Mouse (Mus musculus) thymus, adult 2 months (tissue): ENCODE data around the gene Sept7. TPM values are rescaled to one million over a fixed set of nuclear protein-coding genes. Genes with fewer than 3 reads are reported as not detected.

Experiments used
- DNase-seq: peaks from one replicate; pipeline ENCODE4 v3.0.0; 2021
- H3K27ac ChIP-seq: fragments of 200-500 bp; 2 replicates; pipeline ENCODE4 v1.5.1; 2012; ENCODE audit warnings: low read length, control low read depth; ENCODE audit not compliant: control insufficient read depth, insufficient read depth
- H3K27me3 ChIP-seq: fragments of 200-500 bp; 2 replicates; pipeline ENCODE4 v1.6.1; 2012; ENCODE audit warnings: mild to moderate bottlenecking, low read length, moderate library complexity, mixed read lengths; ENCODE audit not compliant: control insufficient read depth, insufficient read depth
- H3K36me3 ChIP-seq: fragments of 200-500 bp; 2 replicates; pipeline ENCODE4 v1.6.1; 2012; ENCODE audit warnings: mild to moderate bottlenecking, low read length, moderate library complexity; ENCODE audit not compliant: control insufficient read depth, insufficient read depth
- H3K4me1 ChIP-seq: fragments of 200-500 bp; replicated peaks from 2 replicates; pipeline ENCODE4 v1.6.1; 2012; ENCODE audit warnings: low read length; ENCODE audit not compliant: control insufficient read depth, insufficient read depth
- H3K4me3 ChIP-seq: fragments of 200-500 bp; 2 replicates; pipeline ENCODE4 v1.5.1; 2012; ENCODE audit warnings: mild to moderate bottlenecking, low read length, control low read depth, moderate library complexity; ENCODE audit not compliant: control insufficient read depth, insufficient read depth
- CTCF ChIP-seq: fragments of 200-500 bp; IDR thresholded peaks from 2 replicates; pipeline ENCODE4 v1.5.1; 2012; ENCODE audit warnings: mild to moderate bottlenecking, control low read depth, low read length, moderate library complexity, borderline replicate concordance; ENCODE audit not compliant: control insufficient read depth, poor library complexity, insufficient read depth; ENCODE audit errors: extremely low read depth
- POLR2A ChIP-seq: fragments of 200-500 bp; IDR thresholded peaks from 2 replicates; pipeline ENCODE4 v1.6.1; 2012; ENCODE audit warnings: mild to moderate bottlenecking, low read length, control low read depth, moderate library complexity; ENCODE audit not compliant: control insufficient read depth, poor library complexity, insufficient read depth; ENCODE audit errors: extremely low read depth
- WGBS: fragments of 180-500 bp; shearing (Covaris S2); methylation state at CpG from one replicate; pipeline ENCODE4 v1.1.7; 2018; 5-methylcytosine and 5-hydroxymethylcytosine counted together
- polyA plus RNA-seq: library from polyadenylated mRNA; depleted of rRNA; stranded (reverse); fragments of >200 nt; gene quantifications from 2 replicates; pipeline ENCODE4 v1.2.3, GENCODE M21; 2012; rRNA removed

Sept7 gene
- polyA plus RNA-seq = 16.0 and 16.2 TPM in 2 replicates

- no peaks in the 10 kb centered on the region for H3K27me3 ChIP-seq
- no peaks in the 10 kb centered on the region for H3K36me3 ChIP-seq
- peak within 1 kb of the TSS; percentile 86 for H3K27ac ChIP-seq
- peak within 1 kb of the TSS; percentile 100 for H3K4me3 ChIP-seq
- under 1% methylated on average over 54 of the region's 54 CpGs for WGBS
- peak; percentile 78 for TF ChIP-seq POLR2A
- TF ChIP-seq CTCF = peak; percentile 23; the same call in 1 of the 2 replicates
- peak; percentile 99 for DNase-seq
- H3K4me1 ChIP-seq = 0 out of 2 replicates have a peak, but pooled peaks cover 2% of the 10 kb centered on the region
Measured at GRCm38 (mm10) chr9:25252283-25252726, at the start of gene Sept7. TSS of gene Sept7 (plus strand) at chr9:25252439.

- Histone ChIP-seq H3K36me3 (no peaks in the 10 kb centered on the region), H3K4me1 (no peaks in the 10 kb centered on the region), H3K4me3 (no peak overlapping the region), H3K27ac (no peak overlapping the region; the same call in 1 of the 2 replicates), H3K27me3 (no peaks in the 10 kb centered on the region)
- 44% methylated on average over 8 of the region's 8 CpGs for WGBS
- TF ChIP-seq POLR2A (no peak), CTCF (no peak)
- peak; percentile 22 for DNase-seq
Measured at GRCm38 (mm10) chr9:25208087-25208803, 44.0 kb upstream of the Sept7 start.

- TF ChIP-seq CTCF (no peak), POLR2A (no peak)
- no peaks in the 10 kb centered on the region for H3K27me3 ChIP-seq
- DNase-seq = no peak
- no peak overlapping the region for H3K27ac ChIP-seq
- H3K4me1 ChIP-seq = no peaks in the 10 kb centered on the region
- WGBS = 92% methylated on average over 9 of the region's 9 CpGs
- no peaks in the 10 kb centered on the region for H3K36me3 ChIP-seq
- no peak overlapping the region for H3K4me3 ChIP-seq
Measured at GRCm38 (mm10) chr9:25212309-25213163, 39.7 kb upstream of the Sept7 start.

- Histone ChIP-seq H3K4me3 (no peak overlapping the region), H3K4me1 (no peaks in the 10 kb centered on the region), H3K27me3 (no peaks in the 10 kb centered on the region), H3K36me3 (no peaks in the 10 kb centered on the region), H3K27ac (no peak overlapping the region)
- no peak for TF ChIP-seq POLR2A
- TF ChIP-seq CTCF = no peak
- no peak for DNase-seq
Measured at GRCm38 (mm10) chr9:25213164-25213557, 39.1 kb upstream of the Sept7 start.

- Histone ChIP-seq H3K27ac (no peak overlapping the region), H3K36me3 (no peaks in the 10 kb centered on the region), H3K27me3 (no peaks in the 10 kb centered on the region), H3K4me1 (0 out of 2 replicates have a peak, but pooled peaks cover 2% of the 10 kb centered on the region), H3K4me3 (no peak overlapping the region)
- no peak for DNase-seq
- WGBS = 88% methylated on average over 3 of the region's 3 CpGs
- TF ChIP-seq CTCF (no peak), POLR2A (no peak)
Measured at GRCm38 (mm10) chr9:25215411-25215810, 36.8 kb upstream of the Sept7 start.

GRCm38 (mm10) chr9:25216210-25216609 lies 36.0 kb upstream of the Sept7 start:
- Histone ChIP-seq H3K27me3 (no peaks in the 10 kb centered on the region), H3K4me1 (0 out of 2 replicates have a peak, but pooled peaks cover 2% of the 10 kb centered on the region), H3K4me3 (no peak overlapping the region), H3K36me3 (no peaks in the 10 kb centered on the region), H3K27ac (no peak overlapping the region)
- no peak for TF ChIP-seq POLR2A
- no peak for TF ChIP-seq CTCF
- 79% methylated on average over 2 of the region's 2 CpGs for WGBS
- DNase-seq = no peak
